Mouse (Mus musculus) megakaryocyte-erythroid progenitor cell, adult 5-6 weeks (primary cell): ENCODE data around the gene Fgfr2. TPM values are rescaled to one million over a fixed set of nuclear protein-coding genes. Genes with fewer than 3 reads are reported as not detected.
"Not testable (repeated sequence)": the region's sequence is repeated elsewhere in the genome, so short reads cannot be mapped to it uniquely, and the experiment has no call there.

Source experiments
- ATAC-seq: replicated peaks from 2 replicates; pipeline ENCODE4 v1.8.0; 2016; ENCODE audit warnings: mild to moderate bottlenecking, inconsistent platforms; ENCODE audit not compliant: severe bottlenecking, poor library complexity, low FRiP score, low TSS enrichment
- total RNA-seq, 2 experiments: library from RNA; stranded (forward) in 1 of 2; stranded (reverse) in 1 of 2; fragments of 200-1000, 215-1000 nt in 1 of 2; fragments of >200 nt in 1 of 2; fragmentation: Nextera tagmentation in 1 of 2; gene quantifications; 2 replicates each; pipeline ENCODE4 v1.2.3; 2014 to 2017

Gene Fgfr2
- total RNA-seq, 2 experiments from 2014 or later = not detected

DNA sequence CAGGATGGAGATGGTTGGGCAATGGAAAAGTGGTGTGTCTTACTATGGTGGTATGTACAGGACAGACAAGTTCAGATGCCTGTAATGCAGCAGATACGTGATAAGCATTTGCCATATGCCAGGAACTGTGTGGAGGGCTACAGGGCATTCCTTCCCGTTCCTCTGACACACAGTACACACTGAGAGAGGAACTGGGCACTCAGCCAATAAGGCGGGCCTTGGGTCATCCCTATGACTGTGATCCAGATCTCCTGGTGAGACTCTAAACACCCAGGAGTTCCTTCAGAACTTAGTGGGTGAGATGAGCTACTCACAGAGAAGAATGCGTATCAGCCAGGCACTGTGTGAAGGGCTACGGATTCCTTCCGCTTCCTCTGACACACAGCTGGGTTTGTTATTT is 2009.5 kb downstream of the Fgfr2 start:
- no peak for ATAC-seq

- peak; percentile 62 for ATAC-seq
Observed at GRCm38 (mm10) chr7:131112486-131112885, 2010.7 kb downstream of the Fgfr2 start.

DNA sequence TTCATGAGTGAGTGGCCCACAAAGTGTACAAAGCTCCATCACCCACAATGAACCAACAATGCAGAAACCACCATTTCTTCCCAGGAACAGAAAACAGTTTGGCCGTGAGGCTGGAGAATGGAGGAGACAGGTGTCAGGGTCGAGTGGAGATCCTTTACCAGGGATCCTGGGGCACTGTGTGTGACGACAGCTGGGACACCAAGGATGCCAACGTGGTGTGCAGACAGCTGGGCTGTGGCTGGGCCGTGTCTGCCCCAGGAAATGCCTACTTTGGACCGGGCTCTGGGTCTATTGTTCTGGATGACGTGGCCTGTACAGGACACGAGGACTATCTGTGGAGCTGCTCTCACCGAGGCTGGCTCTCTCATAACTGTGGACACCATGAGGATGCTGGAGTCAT is 2040.7 kb downstream of the Fgfr2 start:
- ATAC-seq = not testable (repeated sequence)

- ATAC-seq = no peak
Observed at GRCm38 (mm10) chr7:131075956-131076355, 2047.2 kb downstream of the Fgfr2 start.

GRCm38 (mm10) chr7:131074098-131074497 is 2049.1 kb downstream of the Fgfr2 start:
- not testable (repeated sequence) for ATAC-seq

- not testable (repeated sequence) for ATAC-seq
Observed at GRCm38 (mm10) chr7:131073476-131073875, 2049.7 kb downstream of the Fgfr2 start.

DNA sequence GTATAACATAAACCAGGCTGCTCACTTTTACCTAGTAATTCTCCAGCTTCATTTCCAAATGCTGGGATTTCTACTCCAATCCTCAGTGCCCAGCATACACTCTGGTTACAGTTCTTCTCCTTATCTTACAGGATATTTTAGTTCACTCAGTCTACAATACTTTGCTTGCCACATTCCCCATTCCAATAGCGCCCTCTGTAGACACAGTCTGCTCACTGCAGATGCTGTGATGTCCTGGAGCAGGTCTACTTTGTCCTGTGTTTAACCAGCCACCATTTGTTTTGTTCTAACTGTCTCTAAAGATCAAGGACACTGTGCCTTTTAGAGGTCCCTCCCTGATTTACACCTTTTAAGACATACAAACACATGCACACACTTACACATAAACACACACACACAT is 2055.0 kb downstream of the Fgfr2 start:
- ATAC-seq = not testable (repeated sequence)

- ATAC-seq = no peak
Observed at GRCm38 (mm10) chr7:131062541-131062940, 2060.6 kb downstream of the Fgfr2 start.

DNA sequence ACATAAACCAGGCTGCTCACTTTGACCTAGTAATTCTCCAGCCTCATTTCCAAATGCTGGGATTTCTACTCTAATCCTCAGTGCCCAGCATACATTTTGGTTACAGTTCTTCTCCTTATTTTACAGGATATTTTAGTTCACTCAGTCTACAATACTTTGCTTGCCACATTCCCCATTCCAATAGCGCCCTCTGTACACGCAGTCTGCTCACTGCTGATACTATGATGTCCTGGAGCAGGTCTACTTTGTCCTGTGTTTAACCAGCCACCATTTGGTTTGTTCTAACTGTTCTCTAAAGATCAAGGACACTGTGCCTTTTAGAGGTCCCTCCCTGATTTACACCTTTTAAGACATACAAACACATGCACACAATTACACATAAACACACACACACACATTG is 2063.3 kb downstream of the Fgfr2 start:
- ATAC-seq = not testable (repeated sequence)

DNA sequence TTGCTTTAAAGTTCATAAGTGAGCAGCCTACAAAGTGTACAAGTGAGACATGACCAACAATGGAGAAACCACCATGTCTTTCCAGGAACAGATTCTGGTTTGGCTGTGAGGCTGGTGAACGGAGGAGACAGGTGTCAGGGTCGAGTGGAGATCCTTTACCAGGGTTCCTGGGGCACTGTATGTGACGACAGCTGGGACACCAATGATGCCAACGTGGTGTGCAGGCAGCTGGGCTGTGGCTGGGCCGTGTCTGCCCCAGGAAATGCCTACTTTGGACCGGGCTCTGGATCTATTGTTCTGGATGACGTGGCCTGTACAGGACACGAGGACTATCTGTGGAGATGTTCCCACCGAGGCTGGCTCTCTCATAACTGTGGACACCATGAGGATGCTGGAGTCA is 2065.2 kb downstream of the Fgfr2 start:
- ATAC-seq = not testable (repeated sequence)

GRCm38 (mm10) chr7:131054808-131055370 is 2068.3 kb downstream of the Fgfr2 start:
- ATAC-seq = 0 out of 2 replicates have a peak, but pooled peaks have one; percentile 44

DNA sequence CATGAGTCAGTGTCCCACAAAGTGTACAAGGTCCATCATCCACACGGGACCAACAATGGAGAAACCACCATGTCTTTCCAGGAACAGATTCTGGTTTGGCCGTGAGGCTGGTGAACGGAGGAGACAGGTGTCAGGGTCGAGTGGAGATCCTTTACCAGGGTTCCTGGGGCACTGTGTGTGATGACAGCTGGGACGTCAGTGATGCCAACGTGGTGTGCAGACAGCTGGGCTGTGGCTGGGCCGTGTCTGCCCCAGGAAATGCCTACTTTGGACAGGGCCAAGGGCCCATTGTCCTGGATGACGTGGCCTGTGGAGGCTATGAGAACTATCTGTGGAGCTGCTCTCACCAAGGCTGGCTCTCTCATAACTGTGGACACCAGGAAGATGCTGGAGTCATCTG is 2073.3 kb downstream of the Fgfr2 start:
- not testable (repeated sequence) for ATAC-seq

- ATAC-seq = 0 out of 2 replicates have a peak, but pooled peaks have one; percentile 30
Observed at GRCm38 (mm10) chr7:131045258-131045835, 2077.8 kb downstream of the Fgfr2 start.

- ATAC-seq = no peak
Observed at GRCm38 (mm10) chr7:131042657-131043056, 2080.5 kb downstream of the Fgfr2 start.

DNA sequence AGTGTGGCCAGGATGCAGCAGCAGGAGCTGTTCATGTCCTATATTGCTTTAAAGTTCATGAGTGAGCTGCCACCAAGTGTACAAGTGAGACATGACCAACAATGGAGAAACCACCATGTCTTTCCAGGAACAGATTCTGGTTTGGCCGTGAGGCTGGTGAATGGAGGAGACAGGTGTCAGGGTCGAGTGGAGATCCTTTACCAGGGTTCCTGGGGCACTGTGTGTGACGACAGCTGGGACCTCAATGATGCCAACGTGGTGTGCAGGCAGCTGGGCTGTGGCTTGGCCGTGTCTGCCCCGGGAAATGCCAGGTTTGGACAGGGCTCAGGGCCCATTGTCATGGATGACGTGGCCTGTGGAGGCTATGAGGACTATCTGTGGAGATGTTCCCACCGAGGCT is 2082.4 kb downstream of the Fgfr2 start:
- ATAC-seq = not testable (repeated sequence)

- no peak for ATAC-seq
Observed at GRCm38 (mm10) chr7:131037083-131037482, 2086.1 kb downstream of the Fgfr2 start.

- ATAC-seq = no peak
Observed at GRCm38 (mm10) chr7:131036396-131036795, 2086.8 kb downstream of the Fgfr2 start.

GRCm38 (mm10) chr7:131031755-131032154 is 2091.4 kb downstream of the Fgfr2 start, which contains the start of gene Dmbt1:
Gene Dmbt1 (plus strand): TSS chr7:131032053.
- no peak for ATAC-seq

DNA sequence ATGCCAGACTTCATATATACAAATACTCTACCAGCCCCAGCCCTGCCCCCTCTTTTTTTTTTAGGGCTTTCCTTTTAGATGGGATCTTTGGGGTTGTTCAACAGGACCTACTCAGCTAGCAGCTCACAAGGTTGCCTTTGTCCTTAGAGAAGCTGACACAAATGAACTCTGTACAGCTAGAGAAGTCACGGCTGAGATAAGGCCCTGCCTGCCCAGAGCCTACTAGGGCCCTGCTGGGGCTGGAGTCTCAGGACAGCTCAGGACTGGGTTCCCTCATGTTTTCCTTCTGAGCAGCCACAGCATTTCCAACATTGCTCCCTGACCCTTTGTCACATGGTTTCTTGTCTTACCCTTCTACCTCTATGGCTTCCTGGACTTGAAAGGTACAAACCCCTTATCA is 2095.6 kb downstream of the Fgfr2 start:
- no peak for ATAC-seq

GRCm38 (mm10) chr7:131024807-131025206 is 2098.3 kb downstream of the Fgfr2 start:
- no peak for ATAC-seq

- ATAC-seq = no peak
Observed at GRCm38 (mm10) chr7:131019181-131019580, 2104.0 kb downstream of the Fgfr2 start.
